Mouse (Mus musculus): ENCODE measurements around the gene Ctnna3. TPM values are rescaled to one million over a fixed set of nuclear protein-coding genes. Genes with fewer than 3 reads are reported as not detected.

Gene Ctnna3
- total and polyA plus RNA-seq, 3 experiments: not detected

- DNase-seq (ENCODE audit: low read depth, low spot score): peak; percentile 61
- Histone ChIP-seq H3K36me3 (ENCODE audit: control insufficient read depth in 1 of 2, insufficient read depth in 2 of 2, low read length in 2 of 2) (no peaks in the 10 kb centered on the region), H3K79me2 (ENCODE audit: control insufficient read depth, insufficient read depth, low read length, poor library complexity) (no peaks in the 10 kb centered on the region), H3K27ac (ENCODE audit: control insufficient read depth, low read depth, low read length) (no peak overlapping the region), H3K27me3 (ENCODE audit: control insufficient read depth in 1 of 2, insufficient read depth in 2 of 2, low read length in 2 of 2) (peaks cover 0 to 1% of the 10 kb centered on the region in 2 experiments; a peak in 1 of 4 replicates), H3K4me3 (ENCODE audit: control insufficient read depth in 1 of 2, insufficient read depth in 1 of 2, low read depth in 2 of 2, low read length in 2 of 2) (no peak overlapping the region), H3K9ac (ENCODE audit: control insufficient read depth, low read depth, low read length, poor library complexity, severe bottlenecking) (no peak overlapping the region), H3K9me3 (replicated peaks; ENCODE audit: insufficient read depth, low read length) (no peaks in the 10 kb centered on the region), H3K4me1 (ENCODE audit: control insufficient read depth in 1 of 2, insufficient read depth in 2 of 2, low read length in 2 of 2) (no peaks in the 10 kb centered on the region)
- no peak for TF ChIP-seq ZKSCAN1 (IDR thresholded peaks at IDR 0.05; ENCODE audit: low read depth, low read length)
- peak; percentile 68 for TF ChIP-seq ZC3H11A (IDR thresholded peaks at IDR 0.05; ENCODE audit: low read depth, low read length)
- peak; percentile 78 for TF ChIP-seq SMC3 (IDR thresholded peaks at IDR 0.05; ENCODE audit: low read depth, low read length)
- TF ChIP-seq USF2 (IDR thresholded peaks at IDR 0.05; ENCODE audit: borderline replicate concordance in 1 of 2, insufficient read depth in 1 of 2, low read depth in 1 of 2, low read length in 2 of 2): no peak
- TF ChIP-seq CTCF (IDR thresholded peaks at IDR 0.05 in 2 of 3, conservative IDR thresholded peaks at IDR 0.05 in 1 of 3; ENCODE audit: control insufficient read depth in 1 of 3, insufficient read depth in 1 of 3, low read depth in 2 of 3, low read length in 3 of 3, poor library complexity in 1 of 3, severe bottlenecking in 1 of 3): peak; percentile 79 to 90 (median 83)
- TF ChIP-seq RAD21 (IDR thresholded peaks at IDR 0.05; ENCODE audit: low read depth, low read length): peak; percentile 88
Measured at GRCm38 (mm10) chr10:63582608-63583007, 152.7 kb downstream of the Ctnna3 start.

- H3K9ac ChIP-seq (ENCODE audit: control insufficient read depth, low read depth, low read length, poor library complexity, severe bottlenecking): no peak overlapping the region
- no peaks in the 10 kb centered on the region for H3K4me1 ChIP-seq (ENCODE audit: control insufficient read depth in 1 of 2, insufficient read depth in 2 of 2, low read length in 2 of 2)
- DNase-seq (ENCODE audit: low read depth, low spot score): no peak
- H3K36me3 ChIP-seq (ENCODE audit: control insufficient read depth in 1 of 2, insufficient read depth in 2 of 2, low read length in 2 of 2): no peaks in the 10 kb centered on the region
- H3K4me3 ChIP-seq (ENCODE audit: control insufficient read depth in 1 of 2, insufficient read depth in 1 of 2, low read depth in 2 of 2, low read length in 2 of 2): no peak overlapping the region
- no peaks in the 10 kb centered on the region for H3K79me2 ChIP-seq (ENCODE audit: control insufficient read depth, insufficient read depth, low read length, poor library complexity)
- no peaks in the 10 kb centered on the region for H3K9me3 ChIP-seq (replicated peaks; ENCODE audit: insufficient read depth, low read length)
- TF ChIP-seq UBTF (IDR thresholded peaks at IDR 0.05; ENCODE audit: borderline replicate concordance, insufficient read depth, low read depth, low read length): no peak
- TF ChIP-seq CHD2 (IDR thresholded peaks at IDR 0.05; ENCODE audit: low read length): no peak
- TF ChIP-seq BHLHE40 (IDR thresholded peaks at IDR 0.05; ENCODE audit: borderline replicate concordance, low read depth, low read length): no peak
- TF ChIP-seq ZMIZ1 (IDR thresholded peaks at IDR 0.05; ENCODE audit: low read depth, low read length): no peak
- no peak for TF ChIP-seq USF1 (IDR thresholded peaks at IDR 0.05; ENCODE audit: low read depth, low read length)
- H3K27me3 ChIP-seq (ENCODE audit: control insufficient read depth in 1 of 2, insufficient read depth in 2 of 2, low read length in 2 of 2): peaks cover 0 to 1% of the 10 kb centered on the region in 2 experiments; a peak in 1 of 4 replicates
- H3K27ac ChIP-seq (ENCODE audit: control insufficient read depth, low read depth, low read length): no peak overlapping the region
Measured at GRCm38 (mm10) chr10:63583798-63584374, 154.0 kb downstream of the Ctnna3 start.

- Histone ChIP-seq H3K27me3 (ENCODE audit: control insufficient read depth in 1 of 2, insufficient read depth in 2 of 2, low read length in 2 of 2) (no peaks in the 10 kb centered on the region), H3K79me2 (ENCODE audit: control insufficient read depth, insufficient read depth, low read length, poor library complexity) (no peaks in the 10 kb centered on the region), H3K27ac (ENCODE audit: control insufficient read depth, low read depth, low read length) (no peak overlapping the region), H3K9ac (ENCODE audit: control insufficient read depth, low read depth, low read length, poor library complexity, severe bottlenecking) (no peak overlapping the region), H3K4me1 (ENCODE audit: control insufficient read depth in 1 of 2, insufficient read depth in 2 of 2, low read length in 2 of 2) (no peaks in the 10 kb centered on the region), H3K36me3 (ENCODE audit: control insufficient read depth in 1 of 2, insufficient read depth in 2 of 2, low read length in 2 of 2) (no peaks in the 10 kb centered on the region), H3K9me3 (replicated peaks; ENCODE audit: insufficient read depth, low read length) (no peaks in the 10 kb centered on the region), H3K4me3 (ENCODE audit: control insufficient read depth in 1 of 2, insufficient read depth in 1 of 2, low read depth in 2 of 2, low read length in 2 of 2) (no peak overlapping the region)
- no peak for DNase-seq (ENCODE audit: low read depth, low spot score)
- TF ChIP-seq TCF12 (IDR thresholded peaks at IDR 0.05; ENCODE audit: low read depth, low read length) (no peak), GABPA (IDR thresholded peaks at IDR 0.05; ENCODE audit: low read depth, low read length) (no peak), USF1 (IDR thresholded peaks at IDR 0.05; ENCODE audit: low read depth, low read length) (no peak), MYB (IDR thresholded peaks at IDR 0.05; ENCODE audit: low read depth, low read length) (no peak), MXI1 (IDR thresholded peaks at IDR 0.05; ENCODE audit: low read depth, low read length) (no peak), SIN3A (IDR thresholded peaks at IDR 0.05; ENCODE audit: low read length) (no peak), TAL1 (IDR thresholded peaks at IDR 0.05; ENCODE audit: low read length) (no peak)
Measured at GRCm38 (mm10) chr10:63599417-63599816, 169.5 kb downstream of the Ctnna3 start.
